Mouse (Mus musculus) heart, adult 8-10 months (tissue): Measurements from ENCODE around the gene Sestd1. TPM values are rescaled to one million over a fixed set of nuclear protein-coding genes. Genes with fewer than 3 reads are reported as not detected.
A peak's percentile ranks its signal among the peaks of the same experiment; 100 is the strongest.

ENCODE experiments used
- DNase-seq: peaks from one replicate; pipeline ENCODE4 v3.0.0; 2022; ENCODE audit warnings: low spot score
- total RNA-seq, 4 experiments: library from RNA; stranded (reverse); gene quantifications; 2 replicates each; pipeline ENCODE4 v1.2.4; 2022

Sestd1 gene
- total RNA-seq, 4 experiments from 2014 or later, result 16.3 to 19.4 (median 17.2) TPM

GRCm38 (mm10) chr2:77212885-77213284, 67.5 kb downstream of the Sestd1 start:
- DNase-seq, result no peak

GRCm38 (mm10) chr2:77206951-77207350, 73.4 kb downstream of the Sestd1 start:
- no peak for DNase-seq

- peak; percentile 34 for DNase-seq
Measured at GRCm38 (mm10) chr2:77203916-77204315, 76.5 kb downstream of the Sestd1 start.

- no peak for DNase-seq
Measured at GRCm38 (mm10) chr2:77201900-77202299, 78.5 kb downstream of the Sestd1 start.

- no peak for DNase-seq
Measured at GRCm38 (mm10) chr2:77200958-77201614, 79.3 kb downstream of the Sestd1 start.

GRCm38 (mm10) chr2:77200379-77200778, 80.0 kb downstream of the Sestd1 start:
- DNase-seq, result no peak

- no peak for DNase-seq
Measured at GRCm38 (mm10) chr2:77198246-77198645, 82.1 kb downstream of the Sestd1 start.

- DNase-seq, result no peak
Measured at GRCm38 (mm10) chr2:77196819-77197218, 83.6 kb downstream of the Sestd1 start.

- no peak for DNase-seq
Measured at GRCm38 (mm10) chr2:77195056-77195455, 85.3 kb downstream of the Sestd1 start.

GRCm38 (mm10) chr2:77191811-77192210, 88.6 kb downstream of the Sestd1 start:
- no peak for DNase-seq

GRCm38 (mm10) chr2:77190891-77191290, 89.5 kb downstream of the Sestd1 start:
- no peak for DNase-seq

- no peak for DNase-seq
Measured at GRCm38 (mm10) chr2:77190301-77190700, 90.1 kb downstream of the Sestd1 start.

- no peak for DNase-seq
Measured at GRCm38 (mm10) chr2:77189671-77190070, 90.7 kb downstream of the Sestd1 start.

- DNase-seq, result no peak
Measured at GRCm38 (mm10) chr2:77187501-77187900, 92.9 kb downstream of the Sestd1 start.

- DNase-seq, result no peak
Measured at GRCm38 (mm10) chr2:77186912-77187311, 93.5 kb downstream of the Sestd1 start.

- no peak for DNase-seq
Measured at GRCm38 (mm10) chr2:77184049-77184571, 96.3 kb downstream of the Sestd1 start.

- DNase-seq, result no peak
Measured at GRCm38 (mm10) chr2:77183646-77184045, 96.7 kb downstream of the Sestd1 start.

GRCm38 (mm10) chr2:77182996-77183380, 97.4 kb downstream of the Sestd1 start:
- DNase-seq, result no peak

GRCm38 (mm10) chr2:77182271-77182995, 98.0 kb downstream of the Sestd1 start:
- DNase-seq, result peak; percentile 47

- no peak for DNase-seq
Measured at GRCm38 (mm10) chr2:77177472-77177871, 102.9 kb downstream of the Sestd1 start.

GRCm38 (mm10) chr2:77176413-77176812, 104.0 kb downstream of the Sestd1 start:
- DNase-seq, result no peak

GRCm38 (mm10) chr2:77175411-77175810, 105.0 kb downstream of the Sestd1 start:
- DNase-seq, result no peak

- peak; percentile 57 for DNase-seq
Measured at GRCm38 (mm10) chr2:77174313-77174712, 106.1 kb downstream of the Sestd1 start.
